Mouse (Mus musculus): Measurements from ENCODE around the gene Ppil6. TPM values are rescaled to one million over a fixed set of nuclear protein-coding genes. Genes with fewer than 3 reads are reported as not detected.

Ppil6 gene
- polyA plus RNA-seq, 1 experiment, result 0.15 TPM

GRCm38 (mm10) chr10:41519640-41520409 lies 29.6 kb downstream of the Ppil6 start:
- peak overlapping the region; percentile 73 for H3K27ac ChIP-seq (ENCODE audit: control insufficient read depth, insufficient read depth, low read length)

GRCm38 (mm10) chr10:41520410-41520673 lies 30.1 kb downstream of the Ppil6 start:
- TF ChIP-seq CTCF (IDR thresholded peaks at IDR 0.05; ENCODE audit: borderline replicate concordance, control insufficient read depth, extremely low read depth, insufficient read depth, low read length, poor library complexity) (no peak), POLR2A (IDR thresholded peaks at IDR 0.05; ENCODE audit: control insufficient read depth, extremely low read depth, insufficient read depth, low read length, poor library complexity) (no peak)
- Histone ChIP-seq H3K36me3 (ENCODE audit: control insufficient read depth, insufficient read depth, low read length) (peaks cover 21% of the 10 kb centered on the region), H3K4me3 (ENCODE audit: control insufficient read depth, insufficient read depth, low read length) (peak overlapping the region; percentile 85; the same call in 1 of the 2 replicates), H3K27ac (ENCODE audit: control insufficient read depth, insufficient read depth, low read length) (no peak overlapping the region; the same call in 1 of the 2 replicates), H3K4me1 (replicated peaks; ENCODE audit: control insufficient read depth, insufficient read depth, low read length) (peaks cover 3% of the 10 kb centered on the region), H3K27me3 (ENCODE audit: control insufficient read depth, insufficient read depth, low read length) (no peaks in the 10 kb centered on the region)
- DNase-seq, result no peak
- WGBS, result 2% methylated on average over 5 of the region's 5 CpGs

More at GRCm38 (mm10) chr10:41519640-41520409, 29.6 kb downstream of the Ppil6 start:
- peaks cover 3% of the 10 kb centered on the region for H3K4me1 ChIP-seq (replicated peaks; ENCODE audit: control insufficient read depth, insufficient read depth, low read length)
- DNase-seq, result peak; percentile 70
- TF ChIP-seq CTCF (IDR thresholded peaks at IDR 0.05; ENCODE audit: borderline replicate concordance, control insufficient read depth, extremely low read depth, insufficient read depth, low read length, poor library complexity), result peak; percentile 22; the same call in 1 of the 2 replicates
- no peak for TF ChIP-seq POLR2A (IDR thresholded peaks at IDR 0.05; ENCODE audit: control insufficient read depth, extremely low read depth, insufficient read depth, low read length, poor library complexity)
- H3K4me3 ChIP-seq (ENCODE audit: control insufficient read depth, insufficient read depth, low read length), result peak overlapping the region; percentile 85
- no peaks in the 10 kb centered on the region for H3K27me3 ChIP-seq (ENCODE audit: control insufficient read depth, insufficient read depth, low read length)
- H3K36me3 ChIP-seq (ENCODE audit: control insufficient read depth, insufficient read depth, low read length), result peaks cover 21% of the 10 kb centered on the region
- WGBS, result under 1% methylated on average over 65 of the region's 65 CpGs

GRCm38 (mm10) chr10:41523386-41523785 lies 33.1 kb downstream of the Ppil6 start:
- TF ChIP-seq POLR2A (IDR thresholded peaks at IDR 0.05; ENCODE audit: control insufficient read depth, extremely low read depth, insufficient read depth, low read length, poor library complexity), result no peak
- TF ChIP-seq CTCF (IDR thresholded peaks at IDR 0.05; ENCODE audit: borderline replicate concordance, control insufficient read depth, extremely low read depth, insufficient read depth, low read length, poor library complexity), result no peak
- 26% methylated on average over 3 of the region's 3 CpGs for WGBS
- Histone ChIP-seq H3K36me3 (ENCODE audit: control insufficient read depth, insufficient read depth, low read length) (peaks cover 45% of the 10 kb centered on the region), H3K4me3 (ENCODE audit: control insufficient read depth, insufficient read depth, low read length) (no peak overlapping the region), H3K27me3 (ENCODE audit: control insufficient read depth, insufficient read depth, low read length) (no peaks in the 10 kb centered on the region), H3K27ac (ENCODE audit: control insufficient read depth, insufficient read depth, low read length) (no peak overlapping the region), H3K4me1 (replicated peaks; ENCODE audit: control insufficient read depth, insufficient read depth, low read length) (peaks cover 6% of the 10 kb centered on the region)
- no peak for DNase-seq

GRCm38 (mm10) chr10:41525696-41526095 lies 35.5 kb downstream of the Ppil6 start:
- Histone ChIP-seq H3K27me3 (ENCODE audit: control insufficient read depth, insufficient read depth, low read length) (no peaks in the 10 kb centered on the region), H3K36me3 (ENCODE audit: control insufficient read depth, insufficient read depth, low read length) (peaks cover 62% of the 10 kb centered on the region), H3K4me3 (ENCODE audit: control insufficient read depth, insufficient read depth, low read length) (no peak overlapping the region), H3K27ac (ENCODE audit: control insufficient read depth, insufficient read depth, low read length) (no peak overlapping the region), H3K4me1 (replicated peaks; ENCODE audit: control insufficient read depth, insufficient read depth, low read length) (peaks cover 6% of the 10 kb centered on the region)
- TF ChIP-seq CTCF (IDR thresholded peaks at IDR 0.05; ENCODE audit: borderline replicate concordance, control insufficient read depth, extremely low read depth, insufficient read depth, low read length, poor library complexity), result no peak
- no peak for TF ChIP-seq POLR2A (IDR thresholded peaks at IDR 0.05; ENCODE audit: control insufficient read depth, extremely low read depth, insufficient read depth, low read length, poor library complexity)
- WGBS, result 8% methylated on average over 1 of the region's 1 CpGs
- no peak for DNase-seq

GRCm38 (mm10) chr10:41529972-41530371 lies 39.7 kb downstream of the Ppil6 start:
- peaks cover 3% of the 10 kb centered on the region for H3K4me1 ChIP-seq (replicated peaks; ENCODE audit: control insufficient read depth, insufficient read depth, low read length)
- no peak for TF ChIP-seq CTCF (IDR thresholded peaks at IDR 0.05; ENCODE audit: borderline replicate concordance, control insufficient read depth, extremely low read depth, insufficient read depth, low read length, poor library complexity)
- no peak for TF ChIP-seq POLR2A (IDR thresholded peaks at IDR 0.05; ENCODE audit: control insufficient read depth, extremely low read depth, insufficient read depth, low read length, poor library complexity)
- peaks cover 68% of the 10 kb centered on the region for H3K36me3 ChIP-seq (ENCODE audit: control insufficient read depth, insufficient read depth, low read length)
- DNase-seq, result no peak
- H3K27ac ChIP-seq (ENCODE audit: control insufficient read depth, insufficient read depth, low read length), result no peak overlapping the region
- no peak overlapping the region for H3K4me3 ChIP-seq (ENCODE audit: control insufficient read depth, insufficient read depth, low read length)
- no peaks in the 10 kb centered on the region for H3K27me3 ChIP-seq (ENCODE audit: control insufficient read depth, insufficient read depth, low read length)
- WGBS, result 18% methylated on average over 5 of the region's 5 CpGs

- H3K4me3 ChIP-seq (ENCODE audit: control insufficient read depth, insufficient read depth, low read length), result no peak overlapping the region
- 99% methylated on average over 2 of the region's 2 CpGs for WGBS
- TF ChIP-seq POLR2A (IDR thresholded peaks at IDR 0.05; ENCODE audit: control insufficient read depth, extremely low read depth, insufficient read depth, low read length, poor library complexity) (no peak), CTCF (IDR thresholded peaks at IDR 0.05; ENCODE audit: borderline replicate concordance, control insufficient read depth, extremely low read depth, insufficient read depth, low read length, poor library complexity) (no peak)
- no peaks in the 10 kb centered on the region for H3K27me3 ChIP-seq (ENCODE audit: control insufficient read depth, insufficient read depth, low read length)
- no peak for DNase-seq
- no peak overlapping the region for H3K27ac ChIP-seq (ENCODE audit: control insufficient read depth, insufficient read depth, low read length)
- peaks cover 27% of the 10 kb centered on the region for H3K36me3 ChIP-seq (ENCODE audit: control insufficient read depth, insufficient read depth, low read length)
- H3K4me1 ChIP-seq (replicated peaks; ENCODE audit: control insufficient read depth, insufficient read depth, low read length), result no peaks in the 10 kb centered on the region
These were observed 45.8 kb downstream of the Ppil6 start for GRCm38 (mm10) chr10:41535991-41536390.

Measured in thymus, adult 2 months (tissue).